Mouse (Mus musculus) erythroblast, embryonic 14.5 days (primary cell): ENCODE data around the gene Chpf.

ENCODE experiments used
- GATA1 ChIP-seq: IDR thresholded peaks from 2 replicates; pipeline ENCODE4 v1.6.1; 2012; ENCODE audit warnings: low read length, inconsistent platforms, mixed read lengths
- TAL1 ChIP-seq: IDR thresholded peaks from 3 replicates; pipeline ENCODE4 v1.6.1; 2012; ENCODE audit warnings: low read length, inconsistent platforms, mixed read lengths

- TF ChIP-seq GATA1, result no peak
- TF ChIP-seq TAL1, result no peak
Measured at GRCm38 (mm10) chr1:75478916-75479634, at the start of gene Chpf, which contains the start of gene Tmem198.
